Mouse (Mus musculus) heart, adult 2 months (tissue): ENCODE measurements around the gene Traf5.

Source experiments
- CTCF ChIP-seq: fragments of 200-600 bp; IDR thresholded peaks from 2 replicates; pipeline ENCODE4 v1.8.1; 2022; ENCODE audit warnings: antibody characterized with exemption, mild to moderate bottlenecking, moderate library complexity
- EP300 ChIP-seq: fragments of 200-500 bp; IDR thresholded peaks from 2 replicates; pipeline ENCODE4 v1.6.1; 2011; ENCODE audit warnings: low read depth, low read length, control low read depth; ENCODE audit not compliant: insufficient read depth
- POLR2A ChIP-seq: fragments of 200-500 bp; IDR thresholded peaks from 2 replicates; pipeline ENCODE4 v1.6.1; 2011; ENCODE audit warnings: mild to moderate bottlenecking, low read depth, low read length, control low read depth; ENCODE audit not compliant: insufficient read depth

DNA sequence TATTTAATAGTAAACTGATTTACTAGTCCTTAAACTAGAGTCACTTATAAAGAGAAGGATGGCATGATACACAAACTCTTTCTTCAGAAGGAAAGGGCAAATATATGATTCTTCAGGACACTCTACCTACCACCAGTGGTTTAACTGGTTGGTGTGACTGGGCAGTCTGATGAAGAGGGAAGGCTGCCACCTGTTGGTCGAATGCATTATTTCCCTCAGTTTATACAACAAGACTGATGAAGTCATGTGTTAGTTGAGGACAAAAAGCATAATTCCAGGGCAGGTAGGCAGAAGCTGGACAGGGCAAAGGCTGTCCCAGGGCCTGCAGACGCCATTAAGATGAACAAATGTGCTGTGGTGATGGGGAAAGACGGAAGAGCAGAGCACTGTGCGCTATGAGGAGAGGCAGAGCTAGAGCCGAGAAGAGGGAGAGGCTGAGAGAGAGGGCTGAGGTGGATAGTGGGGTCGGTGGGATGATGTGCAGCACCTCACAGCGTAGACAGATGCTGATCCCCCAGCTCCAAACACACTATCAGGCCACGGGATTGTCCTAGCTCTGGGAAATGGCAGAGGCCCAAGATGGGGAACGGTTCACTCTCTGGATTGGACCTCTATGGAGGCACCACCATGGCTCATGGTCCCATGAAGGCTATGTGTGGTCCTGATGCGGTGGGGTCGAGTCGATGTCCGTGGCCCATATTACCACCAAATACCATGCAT is 2.3 kb upstream of the Traf5 start:
- TF ChIP-seq CTCF (peak; percentile 90), EP300 (0 out of 2 replicates have a peak, but pooled peaks have one; percentile 25), POLR2A (no peak)
